Mouse (Mus musculus) lung, embryonic 16.5 days (tissue): ENCODE measurements around the gene Trmu. TPM values are rescaled to one million over a fixed set of nuclear protein-coding genes. Genes with fewer than 3 reads are reported as not detected.
A peak's percentile ranks its signal among the peaks of the same experiment; 100 is the strongest.

Source experiments
- ATAC-seq: fragments of 200-750 bp; cut with Nextera tagmentation; 2 replicates; pipeline ENCODE4 v1.8.0; 2017; ENCODE audit warnings: low read depth, mild to moderate bottlenecking, moderate library complexity
- H3K27ac ChIP-seq: fragments of 300-500 bp; sonication (generic); 2 replicates; pipeline ENCODE4 v1.5.1; 2014; ENCODE audit warnings: mild to moderate bottlenecking, control low read depth, low read length
- H3K27me3 ChIP-seq: fragments of 300-500 bp; sonication (generic); 2 replicates; pipeline ENCODE4 v1.6.1; 2014; ENCODE audit warnings: low read depth, low read length, mixed read lengths; ENCODE audit not compliant: control insufficient read depth, insufficient read depth
- H3K36me3 ChIP-seq: fragments of 300-500 bp; sonication (generic); 2 replicates; pipeline ENCODE4 v1.6.1; 2014; ENCODE audit warnings: low read length; ENCODE audit not compliant: control insufficient read depth, insufficient read depth
- H3K4me1 ChIP-seq: fragments of 300-500 bp; sonication (generic); replicated peaks from 2 replicates; pipeline ENCODE4 v1.6.1; 2014; ENCODE audit warnings: low read length, mixed read lengths; ENCODE audit not compliant: control insufficient read depth, insufficient read depth
- H3K4me2 ChIP-seq: fragments of 300-500 bp; sonication (generic); 2 replicates; pipeline ENCODE4 v1.6.1; 2014; ENCODE audit warnings: low read depth, low read length, control low read depth
- H3K4me3 ChIP-seq: fragments of 300-500 bp; sonication (generic); 2 replicates; pipeline ENCODE4 v1.5.1; 2014; ENCODE audit warnings: mild to moderate bottlenecking, low read length, control low read depth
- H3K9ac ChIP-seq: fragments of 300-500 bp; sonication (generic); 2 replicates; pipeline ENCODE4 v1.6.1; 2014; ENCODE audit warnings: low read length, control low read depth
- H3K9me3 ChIP-seq: fragments of 300-500 bp; sonication (generic); 2 replicates; pipeline ENCODE4 v1.6.1; 2016; ENCODE audit warnings: low read length; ENCODE audit not compliant: control insufficient read depth
- WGBS: fragments of 180-500 bp; shearing (Covaris S2); extraction: QIAGEN DNeasy Blood & Tissue Kit; methylation state at CpG from one replicate; pipeline ENCODE4 v1.1.7; 2014; 5-methylcytosine and 5-hydroxymethylcytosine counted together
- polyA plus RNA-seq: library from polyadenylated mRNA; unstranded; fragments of >200 nt; fragmentation: Nextera tagmentation; extraction: Ambion mirVana; gene quantifications from 2 replicates; pipeline ENCODE4 v1.2.1, GENCODE M21; 2015

The Trmu gene
- polyA plus RNA-seq, 1 experiment from 2014 or later, result 41.6 TPM

GRCm38 (mm10) chr15:85908660-85909491, 29.8 kb downstream of the Trmu start:
- 83% methylated on average over 7 of the region's 7 CpGs for WGBS
- no peak overlapping the region for H3K27ac ChIP-seq
- no peak for ATAC-seq
- no peak overlapping the region for H3K9ac ChIP-seq
- no peak overlapping the region for H3K4me3 ChIP-seq
- no peaks in the 10 kb centered on the region for H3K9me3 ChIP-seq
- H3K4me1 ChIP-seq, result peaks cover 9% of the 10 kb centered on the region
- no peak overlapping the region for H3K4me2 ChIP-seq
- H3K27me3 ChIP-seq, result no peaks in the 10 kb centered on the region
- H3K36me3 ChIP-seq, result peaks cover 2% of the 10 kb centered on the region

- H3K4me3 ChIP-seq, result no peak overlapping the region
- ATAC-seq, result no peak
- H3K27ac ChIP-seq, result 0 out of 2 replicates have a peak overlapping the region, but pooled peaks have one; percentile 58
- H3K9me3 ChIP-seq, result no peaks in the 10 kb centered on the region
- H3K4me1 ChIP-seq, result peaks cover 9% of the 10 kb centered on the region
- H3K4me2 ChIP-seq, result no peak overlapping the region
- no peak overlapping the region for H3K9ac ChIP-seq
- H3K27me3 ChIP-seq, result no peaks in the 10 kb centered on the region
- WGBS, result 64% methylated on average over 3 of the region's 3 CpGs
- H3K36me3 ChIP-seq, result peaks cover 2% of the 10 kb centered on the region
These were observed 30.3 kb downstream of the Trmu start for GRCm38 (mm10) chr15:85909492-85909829.

GRCm38 (mm10) chr15:85909931-85910330, 30.8 kb downstream of the Trmu start:
- H3K9ac ChIP-seq, result no peak overlapping the region
- no peaks in the 10 kb centered on the region for H3K9me3 ChIP-seq
- ATAC-seq, result peak; percentile 47; the same call in 1 of the 2 replicates
- peak overlapping the region; percentile 58 for H3K27ac ChIP-seq
- no peak overlapping the region for H3K4me3 ChIP-seq
- peaks cover 9% of the 10 kb centered on the region for H3K4me1 ChIP-seq
- WGBS, result 18% methylated on average over 10 of the region's 10 CpGs
- H3K36me3 ChIP-seq, result peaks cover 2% of the 10 kb centered on the region
- no peaks in the 10 kb centered on the region for H3K27me3 ChIP-seq
- no peak overlapping the region for H3K4me2 ChIP-seq

- no peaks in the 10 kb centered on the region for H3K27me3 ChIP-seq
- H3K9me3 ChIP-seq, result no peaks in the 10 kb centered on the region
- H3K36me3 ChIP-seq, result peaks cover 2% of the 10 kb centered on the region
- H3K27ac ChIP-seq, result no peak overlapping the region
- no peak overlapping the region for H3K4me2 ChIP-seq
- no peak overlapping the region for H3K9ac ChIP-seq
- no peak overlapping the region for H3K4me3 ChIP-seq
- peaks cover 9% of the 10 kb centered on the region for H3K4me1 ChIP-seq
- no peak for ATAC-seq
- WGBS, result 18% methylated on average over 2 of the region's 2 CpGs
These were observed 34.5 kb downstream of the Trmu start for GRCm38 (mm10) chr15:85913605-85914004.

GRCm38 (mm10) chr15:85919191-85919891, 40.2 kb downstream of the Trmu start:
- Histone ChIP-seq H3K4me2 (no peak overlapping the region), H3K4me1 (no peaks in the 10 kb centered on the region), H3K27ac (no peak overlapping the region), H3K9me3 (no peaks in the 10 kb centered on the region), H3K36me3 (no peaks in the 10 kb centered on the region; the same call in 1 of the 2 replicates), H3K9ac (no peak overlapping the region), H3K4me3 (no peak overlapping the region), H3K27me3 (no peaks in the 10 kb centered on the region)
- no peak for ATAC-seq
- WGBS, result 55% methylated on average over 8 of the region's 8 CpGs

- 71% methylated on average over 8 of the region's 8 CpGs for WGBS
- Histone ChIP-seq H3K27ac (no peak overlapping the region), H3K4me3 (no peak overlapping the region), H3K27me3 (no peaks in the 10 kb centered on the region), H3K4me1 (no peaks in the 10 kb centered on the region), H3K36me3 (no peaks in the 10 kb centered on the region; the same call in 1 of the 2 replicates), H3K9me3 (no peaks in the 10 kb centered on the region), H3K9ac (no peak overlapping the region), H3K4me2 (no peak overlapping the region)
- no peak for ATAC-seq
These were observed 40.8 kb downstream of the Trmu start for GRCm38 (mm10) chr15:85919892-85920248.

GRCm38 (mm10) chr15:85921855-85922254, 42.7 kb downstream of the Trmu start:
- H3K9ac ChIP-seq, result no peak overlapping the region

GRCm38 (mm10) chr15:85928161-85928560, 49.0 kb downstream of the Trmu start:
- H3K27ac ChIP-seq, result no peak overlapping the region
- H3K4me2 ChIP-seq, result no peak overlapping the region
- no peak overlapping the region for H3K4me3 ChIP-seq
- H3K27me3 ChIP-seq, result no peaks in the 10 kb centered on the region
- WGBS, result 70% methylated on average over 12 of the region's 12 CpGs
- H3K9ac ChIP-seq, result no peak overlapping the region
- ATAC-seq, result no peak
- no peaks in the 10 kb centered on the region for H3K9me3 ChIP-seq
- H3K4me1 ChIP-seq, result no peaks in the 10 kb centered on the region
- H3K36me3 ChIP-seq, result peaks cover 5% of the 10 kb centered on the region; the same call in 1 of the 2 replicates

More at GRCm38 (mm10) chr15:85921855-85922254, 42.7 kb downstream of the Trmu start:
- no peak for ATAC-seq
- Histone ChIP-seq H3K4me2 (no peak overlapping the region), H3K27me3 (no peaks in the 10 kb centered on the region), H3K36me3 (peaks cover 2% of the 10 kb centered on the region; the same call in 1 of the 2 replicates), H3K9me3 (no peaks in the 10 kb centered on the region), H3K4me1 (no peaks in the 10 kb centered on the region), H3K27ac (no peak overlapping the region), H3K4me3 (no peak overlapping the region)
- WGBS, result 88% methylated on average over 11 of the region's 11 CpGs

GRCm38 (mm10) chr15:85935627-85936049, 56.5 kb downstream of the Trmu start:
- Histone ChIP-seq H3K4me3 (no peak overlapping the region), H3K9me3 (no peaks in the 10 kb centered on the region), H3K36me3 (no peaks in the 10 kb centered on the region), H3K27me3 (no peaks in the 10 kb centered on the region), H3K4me2 (no peak overlapping the region), H3K9ac (no peak overlapping the region), H3K27ac (no peak overlapping the region), H3K4me1 (peaks cover 8% of the 10 kb centered on the region)
- ATAC-seq, result peak; percentile 86
- WGBS, result 13% methylated on average over 5 of the region's 5 CpGs
